Mouse (Mus musculus): Measurements from ENCODE around the gene Gsdma3. TPM values are rescaled to one million over a fixed set of nuclear protein-coding genes. Genes with fewer than 3 reads are reported as not detected.
"Not testable (repeated sequence)": the region's sequence is repeated elsewhere in the genome, so short reads cannot be mapped to it uniquely, and the experiment has no call there.

The Gsdma3 gene
- polyA plus RNA-seq, 1 experiment from 2014 or later, result not detected

DNA sequence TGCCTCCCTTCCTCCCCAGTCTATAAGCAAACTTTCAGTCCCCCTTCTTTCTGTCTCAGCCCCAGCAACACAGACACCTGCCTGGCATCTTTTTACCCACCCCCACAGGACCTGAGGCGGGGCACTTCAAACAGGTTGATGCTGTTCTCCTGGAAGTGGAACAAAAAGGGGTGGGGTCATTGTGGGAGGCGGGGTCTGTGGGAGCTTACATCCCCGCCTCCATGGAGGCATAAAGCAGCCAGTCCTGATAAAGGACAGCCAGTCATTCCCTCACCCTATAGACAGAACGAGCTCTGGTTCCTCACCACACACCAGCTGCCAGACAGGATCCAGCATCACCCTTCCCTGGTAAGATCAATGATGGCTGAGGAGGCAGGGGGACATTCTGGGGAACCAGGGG lies 37.9 kb downstream of the Gsdma3 start, which contains the start of gene Gsdma:
TSS of gene Gsdma (plus strand) at position 261 of the 400 bp plus-strand sequence.
- Histone ChIP-seq H3K27ac (ENCODE audit: low read depth, low read length) (no peak within 1 kb of the TSS), H3K36me3 (ENCODE audit: control insufficient read depth, insufficient read depth, low read length) (no peaks in the 10 kb centered on the region), H3K4me1 (replicated peaks; ENCODE audit: control insufficient read depth, insufficient read depth, low read length) (no peaks in the 10 kb centered on the region), H3K9me3 (ENCODE audit: control insufficient read depth, low read length) (no peaks in the 10 kb centered on the region), H3K4me2 (no peak within 1 kb of the TSS), H3K27me3 (replicated peaks; ENCODE audit: control insufficient read depth, insufficient read depth, low read length) (peaks cover 23% of the 10 kb centered on the region), H3K4me3 (ENCODE audit: low read depth, low read length) (no peak within 1 kb of the TSS), H3K9ac (ENCODE audit: low read depth, low read length) (no peak within 1 kb of the TSS)
- no peak for DNase-seq (ENCODE audit: low spot score)
- ATAC-seq (replicated peaks; ENCODE audit: low FRiP score), result no peak
- 18% methylated on average over 4 of the region's 4 CpGs for WGBS

DNA sequence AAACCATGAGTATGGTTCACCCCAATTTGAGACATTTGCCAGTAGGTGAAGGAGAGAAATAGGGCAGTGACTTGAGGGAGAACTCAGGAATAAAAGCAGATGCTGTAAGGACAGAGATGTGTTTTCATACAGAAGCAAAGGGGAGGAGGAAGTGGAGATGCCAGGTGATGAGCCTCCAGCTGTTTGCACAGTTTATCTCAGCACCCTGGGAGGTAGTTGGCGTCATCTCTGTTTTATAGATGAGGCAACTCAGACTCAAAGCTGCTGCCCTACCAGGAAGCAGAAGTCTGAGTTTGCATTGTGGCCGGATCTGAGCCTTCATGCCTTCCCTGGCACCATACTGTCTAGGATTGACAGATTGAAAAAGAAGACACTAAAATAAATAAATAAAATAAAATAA lies 42.8 kb downstream of the Gsdma3 start:
- WGBS, result 43% methylated on average over 2 of the region's 2 CpGs

DNA sequence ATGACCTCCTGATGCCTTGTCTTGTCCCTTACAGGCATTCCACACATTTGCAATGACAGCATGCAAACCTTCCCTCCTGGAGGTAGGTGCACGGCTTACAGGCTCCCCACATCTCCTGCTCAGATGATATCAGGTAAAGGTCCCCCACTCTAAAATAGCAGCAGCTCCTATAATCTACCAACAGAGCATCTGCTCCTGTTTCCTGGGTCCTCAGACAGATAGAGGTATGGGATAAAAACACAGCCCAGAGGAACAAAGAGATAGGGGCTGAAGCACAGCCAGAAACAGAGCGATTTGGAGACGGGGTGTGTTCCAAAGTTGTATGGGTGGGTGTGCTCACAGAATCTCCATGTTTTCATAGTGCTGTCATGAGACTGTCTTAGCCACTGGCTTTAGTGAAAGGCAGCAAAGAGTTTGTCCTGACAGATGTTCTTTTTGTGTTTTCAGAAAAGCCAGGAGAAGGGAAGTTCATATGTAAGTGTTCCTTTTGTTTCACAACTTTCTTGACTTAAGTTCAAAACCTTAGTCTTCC lies 45.2 kb downstream of the Gsdma3 start:
- H3K27me3 ChIP-seq (replicated peaks; ENCODE audit: control insufficient read depth, insufficient read depth, low read length), result peaks cover 25% of the 10 kb centered on the region
- no peaks in the 10 kb centered on the region for H3K36me3 ChIP-seq (ENCODE audit: control insufficient read depth, insufficient read depth, low read length)
- H3K27ac ChIP-seq (ENCODE audit: low read depth, low read length), result no peak overlapping the region
- H3K9me3 ChIP-seq (ENCODE audit: control insufficient read depth, low read length), result no peaks in the 10 kb centered on the region
- WGBS, result 47% methylated on average over 3 of the region's 3 CpGs
- no peak overlapping the region for H3K4me3 ChIP-seq (ENCODE audit: low read depth, low read length)
- no peak overlapping the region for H3K9ac ChIP-seq (ENCODE audit: low read depth, low read length)
- no peak overlapping the region for H3K4me2 ChIP-seq
- H3K4me1 ChIP-seq (replicated peaks; ENCODE audit: control insufficient read depth, insufficient read depth, low read length), result peaks cover 10% of the 10 kb centered on the region
- no peak for ATAC-seq (replicated peaks; ENCODE audit: low FRiP score)
- no peak for DNase-seq (ENCODE audit: low spot score)

More for the DNA sequence above, 42.8 kb downstream of the Gsdma3 start:
- DNase-seq (ENCODE audit: low spot score) (no peak), ATAC-seq (replicated peaks; ENCODE audit: low FRiP score) (no peak)
- Histone ChIP-seq H3K27me3 (replicated peaks; ENCODE audit: control insufficient read depth, insufficient read depth, low read length) (peaks cover 25% of the 10 kb centered on the region), H3K4me3 (ENCODE audit: low read depth, low read length) (no peak overlapping the region), H3K9ac (ENCODE audit: low read depth, low read length) (no peak overlapping the region), H3K9me3 (ENCODE audit: control insufficient read depth, low read length) (no peaks in the 10 kb centered on the region), H3K4me2 (no peak overlapping the region), H3K4me1 (replicated peaks; ENCODE audit: control insufficient read depth, insufficient read depth, low read length) (peaks cover 10% of the 10 kb centered on the region), H3K36me3 (ENCODE audit: control insufficient read depth, insufficient read depth, low read length) (no peaks in the 10 kb centered on the region), H3K27ac (ENCODE audit: low read depth, low read length) (no peak overlapping the region)

DNA sequence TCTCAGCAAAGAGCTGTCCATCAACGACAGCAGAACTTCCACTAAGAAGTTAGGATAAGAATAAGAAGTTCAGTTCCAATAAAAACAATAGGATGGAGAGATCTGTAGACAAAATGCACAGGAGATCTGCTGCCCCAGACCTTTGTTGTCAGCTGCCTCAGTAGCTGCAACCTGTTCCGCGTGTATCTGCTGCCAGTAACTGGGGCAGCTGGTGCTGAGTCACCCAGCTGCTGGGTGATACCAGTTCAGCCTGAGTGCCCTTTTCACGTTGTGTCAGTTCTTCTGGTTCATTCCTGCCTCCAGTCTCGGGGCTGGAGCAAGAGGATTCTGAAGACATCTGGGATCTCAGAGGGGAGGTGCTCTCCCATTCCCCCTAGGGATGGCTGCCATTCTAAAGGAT lies 45.7 kb downstream of the Gsdma3 start:
- DNase-seq (ENCODE audit: low spot score) (no peak), ATAC-seq (replicated peaks; ENCODE audit: low FRiP score) (no peak)
- Histone ChIP-seq H3K27me3 (replicated peaks; ENCODE audit: control insufficient read depth, insufficient read depth, low read length) (peaks cover 20% of the 10 kb centered on the region), H3K4me3 (ENCODE audit: low read depth, low read length) (no peak overlapping the region), H3K36me3 (ENCODE audit: control insufficient read depth, insufficient read depth, low read length) (no peaks in the 10 kb centered on the region), H3K27ac (ENCODE audit: low read depth, low read length) (no peak overlapping the region), H3K9me3 (ENCODE audit: control insufficient read depth, low read length) (no peaks in the 10 kb centered on the region), H3K4me1 (replicated peaks; ENCODE audit: control insufficient read depth, insufficient read depth, low read length) (peaks cover 10% of the 10 kb centered on the region), H3K9ac (ENCODE audit: low read depth, low read length) (no peak overlapping the region), H3K4me2 (no peak overlapping the region)
- 37% methylated on average over 5 of the region's 5 CpGs for WGBS

DNA sequence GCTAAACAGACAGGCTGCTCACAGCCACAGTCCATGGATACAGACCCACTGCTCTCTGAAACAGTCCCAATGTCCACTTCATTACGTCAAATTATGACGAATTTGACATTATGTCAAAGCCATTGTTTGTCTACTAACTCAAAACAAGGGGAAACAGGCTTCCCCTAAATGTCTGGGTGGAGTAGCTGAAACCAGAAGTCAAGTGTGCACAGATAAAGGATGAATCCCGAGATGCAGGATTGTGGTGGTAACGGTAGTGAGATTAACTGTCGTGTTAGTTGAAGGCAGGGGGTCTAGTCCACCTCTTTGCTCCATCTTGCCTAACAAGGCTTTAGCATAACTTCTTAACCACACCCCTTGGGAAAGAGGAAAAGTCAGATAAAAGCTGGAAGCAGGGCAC lies 46.3 kb downstream of the Gsdma3 start:
- no peak for DNase-seq (ENCODE audit: low spot score)
- no peaks in the 10 kb centered on the region for H3K36me3 ChIP-seq (ENCODE audit: control insufficient read depth, insufficient read depth, low read length)
- no peak for ATAC-seq (replicated peaks; ENCODE audit: low FRiP score)
- no peak overlapping the region for H3K4me2 ChIP-seq
- no peak overlapping the region for H3K9ac ChIP-seq (ENCODE audit: low read depth, low read length)
- H3K9me3 ChIP-seq (ENCODE audit: control insufficient read depth, low read length), result no peaks in the 10 kb centered on the region
- H3K27ac ChIP-seq (ENCODE audit: low read depth, low read length), result no peak overlapping the region
- no peak overlapping the region for H3K4me3 ChIP-seq (ENCODE audit: low read depth, low read length)
- H3K4me1 ChIP-seq (replicated peaks; ENCODE audit: control insufficient read depth, insufficient read depth, low read length), result peaks cover 10% of the 10 kb centered on the region
- peaks cover 14% of the 10 kb centered on the region for H3K27me3 ChIP-seq (replicated peaks; ENCODE audit: control insufficient read depth, insufficient read depth, low read length)
- 55% methylated on average over 5 of the region's 5 CpGs for WGBS

DNA sequence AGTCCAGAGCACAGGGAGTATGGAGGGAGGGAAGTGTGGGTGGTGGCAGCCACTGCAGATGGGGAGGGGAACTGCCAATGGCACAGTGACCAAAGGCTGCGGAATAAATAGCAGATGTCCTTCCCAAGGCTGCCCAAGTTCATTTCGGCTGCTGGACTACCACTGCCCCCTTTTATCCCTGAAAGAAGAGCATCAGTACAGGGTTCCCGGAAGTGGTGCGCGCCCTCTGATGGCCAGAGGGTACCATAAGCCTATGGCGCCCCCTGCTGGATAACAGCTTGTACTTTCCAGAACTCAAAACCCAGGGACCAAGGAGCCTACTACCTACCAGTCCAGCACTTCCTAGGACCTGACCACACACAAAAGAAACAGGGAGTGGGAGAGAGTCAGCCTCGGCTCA lies 47.0 kb downstream of the Gsdma3 start:
- H3K9ac ChIP-seq (ENCODE audit: low read depth, low read length), result not testable (repeated sequence)
- peak; percentile 57 for ATAC-seq (replicated peaks; ENCODE audit: low FRiP score)

DNA sequence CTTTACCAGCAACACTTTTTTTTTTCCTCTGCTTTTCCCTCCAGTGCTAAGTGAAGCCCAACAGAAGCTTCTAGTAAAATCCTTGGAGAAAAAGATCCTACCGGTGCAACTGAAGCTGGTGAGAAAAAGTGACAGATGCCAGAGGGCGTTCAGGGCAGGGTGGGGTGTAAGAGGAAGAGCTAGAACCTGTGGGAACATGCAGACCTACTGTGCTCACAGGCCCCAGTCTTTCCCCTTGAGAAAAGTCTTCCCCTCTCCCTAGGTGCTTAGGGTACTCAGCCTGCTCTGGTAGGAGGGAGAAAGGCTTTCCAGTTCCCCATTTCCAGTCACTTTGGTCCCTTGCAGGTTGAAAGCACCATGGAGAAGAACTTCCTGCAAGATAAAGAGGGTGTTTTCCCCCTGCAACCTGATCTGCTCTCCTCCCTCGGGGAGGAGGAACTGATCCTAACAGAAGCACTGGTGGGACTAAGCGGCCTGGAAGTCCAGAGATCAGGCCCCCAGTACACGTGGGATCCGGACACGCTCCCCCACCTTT lies 49.7 kb downstream of the Gsdma3 start:
- H3K9me3 ChIP-seq (ENCODE audit: control insufficient read depth, low read length), result no peaks in the 10 kb centered on the region
- no peak overlapping the region for H3K4me2 ChIP-seq
- no peak overlapping the region for H3K4me3 ChIP-seq (ENCODE audit: low read depth, low read length)
- ATAC-seq (replicated peaks; ENCODE audit: low FRiP score) (no peak), DNase-seq (ENCODE audit: low spot score) (no peak)
- WGBS, result 26% methylated on average over 7 of the region's 7 CpGs
- H3K4me1 ChIP-seq (replicated peaks; ENCODE audit: control insufficient read depth, insufficient read depth, low read length), result peaks cover 10% of the 10 kb centered on the region
- no peaks in the 10 kb centered on the region for H3K27me3 ChIP-seq (replicated peaks; ENCODE audit: control insufficient read depth, insufficient read depth, low read length)
- H3K27ac ChIP-seq (ENCODE audit: low read depth, low read length), result no peak overlapping the region
- H3K9ac ChIP-seq (ENCODE audit: low read depth, low read length), result no peak overlapping the region
- H3K36me3 ChIP-seq (ENCODE audit: control insufficient read depth, insufficient read depth, low read length), result no peaks in the 10 kb centered on the region

More for the DNA sequence above, 47.0 kb downstream of the Gsdma3 start:
- H3K36me3 ChIP-seq (ENCODE audit: control insufficient read depth, insufficient read depth, low read length); H3K27ac ChIP-seq (ENCODE audit: low read depth, low read length); H3K27me3 ChIP-seq (replicated peaks; ENCODE audit: control insufficient read depth, insufficient read depth, low read length); H3K9me3 ChIP-seq (ENCODE audit: control insufficient read depth, low read length); DNase-seq (ENCODE audit: low spot score); H3K4me3 ChIP-seq (ENCODE audit: low read depth, low read length): not testable (repeated sequence)
- WGBS, result 2% methylated on average over 6 of the region's 7 CpGs
- Histone ChIP-seq H3K4me1 (replicated peaks; ENCODE audit: control insufficient read depth, insufficient read depth, low read length) (peaks cover 10% of the 10 kb centered on the region), H3K4me2 (peak overlapping the region; percentile 33)

DNA sequence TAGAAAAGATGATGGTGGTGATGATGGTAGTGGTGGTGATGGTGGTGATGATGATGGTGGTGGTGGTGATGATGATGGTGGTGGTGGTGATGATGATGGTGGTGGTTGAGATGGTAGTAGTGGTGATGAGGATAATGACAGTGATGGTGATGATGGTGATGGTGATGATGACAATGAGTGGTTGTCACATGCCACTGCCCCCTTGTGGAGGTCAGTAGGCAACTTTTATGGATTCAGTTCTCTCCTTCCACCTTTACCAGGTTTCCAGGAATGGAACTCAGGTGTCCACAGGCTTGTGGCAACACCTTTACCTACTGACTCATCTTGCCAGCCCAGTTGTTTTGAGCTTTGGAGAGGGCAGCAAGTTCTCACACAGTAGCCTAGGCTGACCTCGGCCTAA lies 53.9 kb downstream of the Gsdma3 start:
- Histone ChIP-seq H3K36me3 (ENCODE audit: control insufficient read depth, insufficient read depth, low read length) (no peaks in the 10 kb centered on the region), H3K9ac (ENCODE audit: low read depth, low read length) (no peak overlapping the region), H3K4me1 (replicated peaks; ENCODE audit: control insufficient read depth, insufficient read depth, low read length) (no peaks in the 10 kb centered on the region), H3K9me3 (ENCODE audit: control insufficient read depth, low read length) (no peaks in the 10 kb centered on the region), H3K27me3 (replicated peaks; ENCODE audit: control insufficient read depth, insufficient read depth, low read length) (no peaks in the 10 kb centered on the region), H3K4me2 (no peak overlapping the region), H3K27ac (ENCODE audit: low read depth, low read length) (no peak overlapping the region), H3K4me3 (ENCODE audit: low read depth, low read length) (no peak overlapping the region)
- DNase-seq (ENCODE audit: low spot score), result no peak
- WGBS, result 100% methylated on average over 1 of the region's 1 CpGs
- no peak for ATAC-seq (replicated peaks; ENCODE audit: low FRiP score)

DNA sequence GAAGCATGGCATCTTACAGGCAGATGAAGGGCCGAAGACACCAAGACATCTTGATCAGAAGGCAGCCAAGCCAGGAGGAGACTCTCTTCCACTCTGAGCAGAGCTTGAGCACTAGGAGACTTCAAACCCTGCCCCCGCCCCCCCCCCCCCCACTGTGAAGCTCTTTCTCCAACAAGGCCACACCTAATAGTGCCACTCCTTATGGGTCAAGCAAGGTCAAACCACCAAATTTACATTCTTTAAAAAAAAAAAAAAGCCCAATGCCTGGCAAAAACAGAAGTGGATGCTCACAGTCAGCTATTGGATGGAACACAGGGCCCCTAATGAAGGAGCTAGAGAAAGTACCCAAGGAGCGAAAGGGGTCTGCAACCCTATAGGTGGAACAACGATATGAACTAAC lies 54.4 kb downstream of the Gsdma3 start:
- H3K9me3 ChIP-seq (ENCODE audit: control insufficient read depth, low read length); H3K4me2 ChIP-seq; H3K4me3 ChIP-seq (ENCODE audit: low read depth, low read length); ATAC-seq (replicated peaks; ENCODE audit: low FRiP score); H3K9ac ChIP-seq (ENCODE audit: low read depth, low read length); H3K36me3 ChIP-seq (ENCODE audit: control insufficient read depth, insufficient read depth, low read length); H3K4me1 ChIP-seq (replicated peaks; ENCODE audit: control insufficient read depth, insufficient read depth, low read length); H3K27ac ChIP-seq (ENCODE audit: low read depth, low read length); H3K27me3 ChIP-seq (replicated peaks; ENCODE audit: control insufficient read depth, insufficient read depth, low read length); DNase-seq (ENCODE audit: low spot score): not testable (repeated sequence)
- 79% methylated on average over 4 of the region's 4 CpGs for WGBS

All from liver, embryonic 11.5 days (tissue).